Mouse (Mus musculus) small intestine, adult 2 months (tissue): ENCODE measurements around the gene Tmbim4. TPM values are rescaled to one million over a fixed set of nuclear protein-coding genes. Genes with fewer than 3 reads are reported as not detected.

Source experiments
- H3K27ac ChIP-seq: fragments of 200-500 bp; 2 replicates; pipeline ENCODE4 v1.5.1; 2012; ENCODE audit warnings: low read depth, low read length, control low read depth, inconsistent platforms; ENCODE audit not compliant: insufficient read depth
- H3K27me3 ChIP-seq: fragments of 200-500 bp; 2 replicates; pipeline ENCODE4 v1.6.1; 2012; ENCODE audit warnings: mild to moderate bottlenecking, moderate library complexity, low read length, inconsistent platforms; ENCODE audit not compliant: control insufficient read depth, insufficient read depth
- H3K36me3 ChIP-seq: fragments of 200-500 bp; 2 replicates; pipeline ENCODE4 v1.6.1; 2012; ENCODE audit warnings: mild to moderate bottlenecking, low read length, control low read depth, inconsistent platforms; ENCODE audit not compliant: control insufficient read depth, insufficient read depth
- H3K4me1 ChIP-seq: fragments of 200-500 bp; 2 replicates; pipeline ENCODE4 v1.6.1; 2012; ENCODE audit warnings: low read length, inconsistent platforms, mixed read lengths; ENCODE audit not compliant: control insufficient read depth, insufficient read depth, insufficient read length
- H3K4me3 ChIP-seq: fragments of 200-500 bp; 2 replicates; pipeline ENCODE4 v1.5.1; 2012; ENCODE audit warnings: low read depth, mild to moderate bottlenecking, control low read depth, inconsistent platforms, low read length, moderate library complexity
- CTCF ChIP-seq: fragments of 200-500 bp; IDR thresholded peaks from 2 replicates; pipeline ENCODE4 v1.5.1; 2012; ENCODE audit warnings: low read depth, mild to moderate bottlenecking, control low read depth, inconsistent platforms, low read length, moderate library complexity, mixed read lengths; ENCODE audit not compliant: insufficient replicate concordance, insufficient read length; ENCODE audit errors: extremely low read depth
- POLR2A ChIP-seq: fragments of 200-500 bp; IDR thresholded peaks from 2 replicates; pipeline ENCODE4 v1.6.1; 2012; ENCODE audit warnings: low read depth, mild to moderate bottlenecking, control low read depth, inconsistent platforms, low read length, moderate library complexity
- WGBS: fragments of 180-500 bp; shearing (Covaris S2); methylation state at CpG from one replicate; pipeline ENCODE4 v1.1.7; 2018; 5-methylcytosine and 5-hydroxymethylcytosine counted together
- polyA plus RNA-seq: library from polyadenylated mRNA; depleted of rRNA; stranded (reverse); fragments of >200 nt; gene quantifications from 2 replicates; pipeline ENCODE4 v1.2.3, GENCODE M21; 2012; rRNA removed

Tmbim4 gene
- 191 and 329 TPM in 2 replicates for polyA plus RNA-seq

GRCm38 (mm10) chr10:120201131-120201921, at the start of gene Tmbim4:
TSS of gene Tmbim4 (plus strand) at chr10:120201590.
- Histone ChIP-seq H3K4me1 (no peaks in the 10 kb centered on the region), H3K27ac (peak within 1 kb of the TSS; percentile 51), H3K27me3 (no peaks in the 10 kb centered on the region; the same call in 1 of the 2 replicates), H3K36me3 (no peaks in the 10 kb centered on the region), H3K4me3 (peak within 1 kb of the TSS; percentile 75)
- 2% methylated on average over 65 of the region's 65 CpGs for WGBS
- TF ChIP-seq CTCF (no peak), POLR2A (0 out of 2 replicates have a peak, but pooled peaks have one; percentile 5)

- Histone ChIP-seq H3K4me3 (no peak overlapping the region), H3K27me3 (no peaks in the 10 kb centered on the region), H3K4me1 (no peaks in the 10 kb centered on the region), H3K36me3 (no peaks in the 10 kb centered on the region), H3K27ac (no peak overlapping the region)
- no peak for TF ChIP-seq POLR2A
- TF ChIP-seq CTCF, result no peak
- 88% methylated on average over 7 of the region's 7 CpGs for WGBS
Measured at GRCm38 (mm10) chr10:120151672-120152071, 49.7 kb upstream of the Tmbim4 start.

GRCm38 (mm10) chr10:120153911-120154310, 47.5 kb upstream of the Tmbim4 start:
- WGBS, result 84% methylated on average over 2 of the region's 2 CpGs
- Histone ChIP-seq H3K27ac (no peak overlapping the region), H3K4me3 (no peak overlapping the region), H3K36me3 (no peaks in the 10 kb centered on the region), H3K27me3 (no peaks in the 10 kb centered on the region), H3K4me1 (no peaks in the 10 kb centered on the region)
- TF ChIP-seq POLR2A, result no peak
- TF ChIP-seq CTCF, result no peak

DNA sequence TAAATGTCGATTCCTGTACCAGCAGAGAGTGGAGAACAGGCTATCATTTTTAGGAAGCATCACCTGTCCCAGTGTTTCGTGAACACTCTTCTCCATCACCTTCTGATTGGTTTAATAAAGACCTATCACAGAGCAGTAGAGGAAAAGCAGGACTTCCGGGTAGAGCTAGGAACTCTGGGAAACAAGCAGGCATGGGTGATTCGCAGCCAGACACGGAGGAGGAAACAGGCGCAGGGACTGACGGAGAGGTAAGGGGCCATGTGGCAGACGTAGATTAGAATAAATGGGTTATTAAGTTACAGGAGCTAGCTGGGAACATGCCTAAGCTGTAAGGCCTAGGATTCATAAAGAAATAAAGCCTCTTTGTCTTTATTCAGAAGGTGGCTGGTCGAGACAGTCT, 40.9 kb upstream of the Tmbim4 start:
- 76% methylated on average over 9 of the region's 9 CpGs for WGBS
- Histone ChIP-seq H3K4me3 (no peak overlapping the region), H3K36me3 (no peaks in the 10 kb centered on the region)

GRCm38 (mm10) chr10:120162840-120163239, 38.5 kb upstream of the Tmbim4 start:
- Histone ChIP-seq H3K36me3 (no peaks in the 10 kb centered on the region), H3K4me1 (no peaks in the 10 kb centered on the region), H3K27me3 (no peaks in the 10 kb centered on the region), H3K4me3 (no peak overlapping the region), H3K27ac (no peak overlapping the region)
- TF ChIP-seq POLR2A (no peak), CTCF (no peak)
- 87% methylated on average over 10 of the region's 10 CpGs for WGBS

More for the DNA sequence above, 40.9 kb upstream of the Tmbim4 start:
- H3K4me1 ChIP-seq, result no peaks in the 10 kb centered on the region
- TF ChIP-seq CTCF, result no peak
- TF ChIP-seq POLR2A, result no peak
- no peak overlapping the region for H3K27ac ChIP-seq
- no peaks in the 10 kb centered on the region for H3K27me3 ChIP-seq

DNA sequence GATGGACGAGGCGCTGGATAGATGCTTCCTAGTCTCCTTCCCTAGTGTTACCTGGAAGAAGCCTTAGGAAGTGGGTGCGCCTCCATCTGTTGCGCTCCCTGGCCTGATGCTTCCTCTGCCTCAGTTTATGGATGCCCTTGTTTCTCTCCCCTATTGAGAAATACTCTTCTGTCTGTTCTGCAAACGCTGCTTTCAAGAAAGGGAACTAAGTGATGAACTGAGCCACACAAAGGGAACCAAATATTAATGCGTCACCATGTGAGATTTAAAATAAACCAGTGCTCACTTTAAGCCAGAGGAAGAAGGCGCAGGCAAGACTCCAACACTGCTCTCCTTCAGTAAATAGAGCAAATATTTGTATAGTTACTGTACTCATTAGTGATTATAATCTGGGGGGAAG, 37.9 kb upstream of the Tmbim4 start:
- TF ChIP-seq CTCF (no peak), POLR2A (no peak)
- Histone ChIP-seq H3K27me3 (no peaks in the 10 kb centered on the region), H3K4me3 (no peak overlapping the region), H3K27ac (no peak overlapping the region), H3K4me1 (no peaks in the 10 kb centered on the region), H3K36me3 (no peaks in the 10 kb centered on the region)
- 78% methylated on average over 7 of the region's 7 CpGs for WGBS

DNA sequence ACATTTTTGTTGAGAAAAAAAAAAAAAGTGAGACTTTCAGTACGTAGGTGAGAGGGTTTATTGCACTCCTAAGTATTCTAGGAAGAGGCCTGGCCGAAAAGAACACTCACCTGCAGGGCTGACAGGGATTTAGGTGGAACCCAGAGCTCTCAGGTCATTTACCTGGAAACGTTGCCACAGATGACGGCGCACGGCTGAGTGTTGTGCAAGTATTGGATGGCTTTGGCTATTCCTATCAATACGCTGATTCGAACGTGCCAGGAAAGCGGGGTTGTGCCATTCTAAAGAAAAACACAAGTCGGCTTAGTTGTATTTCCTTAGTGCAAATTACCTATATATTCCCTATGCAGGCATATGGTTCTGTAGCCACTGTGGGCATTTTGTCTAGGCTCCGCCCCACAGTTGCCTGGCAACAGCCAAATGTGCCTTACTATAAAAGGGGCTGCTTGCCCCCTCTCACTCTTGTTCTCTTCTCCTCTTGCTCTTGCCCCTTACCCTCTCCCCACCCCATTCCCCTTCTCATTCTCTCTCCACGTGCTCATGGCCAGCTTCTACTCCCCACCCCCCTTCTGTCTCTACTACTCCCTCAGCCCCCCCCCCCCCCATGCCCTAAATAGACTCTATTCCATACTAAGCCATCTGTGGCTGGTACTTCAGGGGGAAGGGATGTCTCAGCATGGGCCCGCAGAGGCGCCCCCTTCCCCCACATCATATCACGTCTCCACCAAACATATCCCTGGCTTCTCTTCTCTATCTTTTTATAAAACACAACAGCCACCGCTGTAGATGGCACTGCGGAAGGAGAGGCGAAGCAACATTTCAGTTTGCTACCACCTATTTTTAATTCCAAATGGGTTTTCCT, 36.2 kb upstream of the Tmbim4 start:
- H3K27me3 ChIP-seq, result no peaks in the 10 kb centered on the region
- WGBS, result 91% methylated on average over 19 of the region's 19 CpGs
- H3K4me3 ChIP-seq, result no peak overlapping the region
- TF ChIP-seq POLR2A, result no peak
- no peak for TF ChIP-seq CTCF
- no peaks in the 10 kb centered on the region for H3K4me1 ChIP-seq
- H3K36me3 ChIP-seq, result no peaks in the 10 kb centered on the region
- no peak overlapping the region for H3K27ac ChIP-seq
